Mouse (Mus musculus): ENCODE results near the gene Atox1.
A peak's percentile ranks its signal among the peaks of the same experiment; 100 is the strongest.

Atox1 gene

GRCm38 (mm10) chr11:55461019-55461645 lies at the start of gene Atox1:
Gene Atox1, minus strand, starts transcription at chr11:55461239.
- peak; percentile 91 for DNase-seq (ENCODE audit: low read depth, low spot score)

- DNase-seq (ENCODE audit: low read depth, low spot score): no peak
Observed at GRCm38 (mm10) chr11:55505485-55505884, 44.4 kb upstream of the Atox1 start.

DNA sequence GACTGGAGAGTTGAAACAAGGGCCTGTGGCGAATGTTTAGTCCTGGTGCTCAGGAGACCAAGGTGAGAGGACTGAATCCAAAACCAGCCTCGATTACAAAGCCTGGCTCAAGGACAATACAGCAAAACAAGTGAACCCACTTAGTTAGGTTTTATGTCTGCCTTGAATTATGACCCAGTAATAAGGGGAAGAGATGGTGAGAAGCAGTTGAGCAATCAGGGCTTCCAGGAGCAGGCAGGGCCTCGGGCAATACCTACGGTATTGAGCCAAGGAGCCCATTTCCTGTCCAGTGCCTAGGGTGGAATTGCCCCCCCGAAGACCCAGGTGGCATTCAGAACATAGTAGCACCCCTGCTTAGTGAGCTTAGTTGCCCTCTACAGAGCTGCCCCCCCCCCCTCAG lies 41.8 kb upstream of the Atox1 start:
- no peak for DNase-seq (ENCODE audit: low read depth, low spot score)

DNA sequence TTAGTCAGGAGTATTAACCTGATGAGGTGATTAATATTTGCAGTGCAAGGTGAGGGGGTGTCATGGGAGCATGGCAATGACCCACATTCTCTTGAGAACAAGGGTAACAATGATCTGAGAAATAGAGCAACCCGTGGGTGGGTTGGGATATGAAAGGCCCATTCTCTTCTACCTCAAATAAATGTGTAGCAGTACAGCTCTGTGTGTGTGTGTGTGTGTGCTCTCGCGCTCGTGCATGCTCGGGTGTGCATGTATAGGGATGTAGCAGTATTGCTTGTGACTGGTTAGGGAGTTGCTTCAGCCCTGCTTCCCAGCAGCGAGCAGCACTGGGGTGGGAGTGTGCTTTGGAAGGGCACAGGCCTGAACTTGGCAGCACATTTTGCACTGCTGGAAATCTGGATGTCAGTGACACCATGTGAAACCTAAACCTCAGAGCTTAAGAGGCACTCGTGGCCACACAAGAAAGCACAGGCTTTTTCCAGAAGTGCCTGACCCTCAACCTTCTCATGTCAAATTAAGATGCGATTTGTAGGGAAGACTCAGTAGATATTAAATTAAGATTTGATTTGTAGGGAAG lies 41.0 kb upstream of the Atox1 start:
- DNase-seq (ENCODE audit: low read depth, low spot score): no peak

DNA sequence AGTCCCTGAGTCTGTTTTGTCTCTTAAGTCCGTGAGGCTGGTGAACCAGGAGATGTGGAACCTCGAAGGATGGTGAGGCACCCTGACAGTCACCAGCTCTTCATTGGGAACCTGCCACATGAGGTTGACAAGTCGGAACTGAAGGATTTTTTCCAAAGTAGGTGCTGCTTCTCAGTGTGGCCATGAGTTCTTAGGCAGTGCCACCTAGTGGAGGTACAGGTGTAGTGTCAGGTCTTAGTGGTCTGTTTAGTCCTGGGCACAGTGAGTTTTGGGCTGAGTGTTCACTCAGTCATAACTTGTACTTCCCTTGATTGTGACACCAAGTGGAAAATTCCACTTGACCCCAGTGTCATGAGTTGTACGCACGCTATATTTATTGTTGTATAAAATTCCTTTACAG lies 36.8 kb upstream of the Atox1 start:
- DNase-seq (ENCODE audit: low read depth, low spot score): peak; percentile 12

GRCm38 (mm10) chr11:55496158-55496557 lies 35.1 kb upstream of the Atox1 start:
- no peak for DNase-seq (ENCODE audit: low read depth, low spot score)

DNA sequence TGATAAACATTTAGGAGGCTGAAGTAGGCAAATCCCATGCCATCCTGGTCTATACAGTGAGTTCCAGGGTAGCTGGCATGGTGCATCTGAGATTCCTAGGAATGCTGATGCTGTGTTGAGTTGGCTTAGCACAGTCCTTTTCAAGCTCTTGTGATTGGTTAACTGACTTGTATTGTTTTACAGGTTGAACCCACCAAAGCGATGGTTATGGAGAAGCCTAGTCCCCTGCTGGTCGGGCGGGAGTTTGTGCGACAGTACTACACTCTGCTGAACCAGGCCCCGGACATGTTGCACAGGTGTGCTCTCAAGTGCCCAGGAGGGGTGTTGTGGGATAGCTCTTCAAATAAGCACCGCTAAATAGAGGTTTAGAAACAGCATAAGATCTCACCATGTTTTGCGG lies 24.4 kb upstream of the Atox1 start:
- no peak for DNase-seq (ENCODE audit: low read depth, low spot score)

- no peak for DNase-seq (ENCODE audit: low read depth, low spot score)
Observed at GRCm38 (mm10) chr11:55473219-55473618, 12.2 kb upstream of the Atox1 start.

DNA sequence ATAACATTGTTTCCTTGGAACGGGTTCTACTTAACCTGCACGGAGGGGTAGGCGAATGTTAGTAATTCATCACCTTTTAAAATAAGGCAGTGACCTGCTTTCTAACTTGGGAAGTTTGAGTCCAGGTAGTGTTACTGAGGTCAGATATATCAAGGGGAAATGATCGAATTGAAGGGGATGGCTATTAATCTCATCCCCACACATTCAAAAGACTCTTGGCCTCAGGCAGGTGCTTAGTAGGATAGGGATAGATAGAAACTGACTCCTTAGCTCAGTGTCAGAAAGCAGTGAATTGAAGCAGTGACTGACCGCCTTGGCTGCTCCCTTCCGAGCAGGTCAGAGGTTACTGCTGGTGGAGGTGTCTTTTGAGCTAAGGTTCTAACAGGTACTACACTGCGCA lies 10.4 kb upstream of the Atox1 start:
- no peak for DNase-seq (ENCODE audit: low read depth, low spot score)

DNA sequence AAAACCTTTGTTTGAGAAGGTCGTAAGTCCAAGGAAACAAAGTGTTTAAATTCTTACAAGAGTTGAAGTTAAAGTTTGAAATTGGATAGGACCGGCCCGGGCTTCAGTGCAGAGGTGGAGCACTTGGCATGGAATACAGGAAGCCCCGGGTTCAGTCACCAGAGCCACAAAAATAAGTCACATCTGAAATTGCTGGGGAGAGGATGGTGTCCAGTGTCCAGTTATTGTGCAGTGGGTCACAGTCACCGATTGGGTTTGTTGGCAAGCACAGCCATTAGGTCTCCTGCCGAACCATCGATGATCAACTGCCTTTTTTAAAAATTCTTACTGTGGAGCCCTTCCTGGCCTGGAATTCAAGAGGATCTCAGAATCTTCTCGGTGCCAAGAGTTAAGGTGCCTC lies 9.7 kb upstream of the Atox1 start:
- DNase-seq (ENCODE audit: low read depth, low spot score): no peak

DNA sequence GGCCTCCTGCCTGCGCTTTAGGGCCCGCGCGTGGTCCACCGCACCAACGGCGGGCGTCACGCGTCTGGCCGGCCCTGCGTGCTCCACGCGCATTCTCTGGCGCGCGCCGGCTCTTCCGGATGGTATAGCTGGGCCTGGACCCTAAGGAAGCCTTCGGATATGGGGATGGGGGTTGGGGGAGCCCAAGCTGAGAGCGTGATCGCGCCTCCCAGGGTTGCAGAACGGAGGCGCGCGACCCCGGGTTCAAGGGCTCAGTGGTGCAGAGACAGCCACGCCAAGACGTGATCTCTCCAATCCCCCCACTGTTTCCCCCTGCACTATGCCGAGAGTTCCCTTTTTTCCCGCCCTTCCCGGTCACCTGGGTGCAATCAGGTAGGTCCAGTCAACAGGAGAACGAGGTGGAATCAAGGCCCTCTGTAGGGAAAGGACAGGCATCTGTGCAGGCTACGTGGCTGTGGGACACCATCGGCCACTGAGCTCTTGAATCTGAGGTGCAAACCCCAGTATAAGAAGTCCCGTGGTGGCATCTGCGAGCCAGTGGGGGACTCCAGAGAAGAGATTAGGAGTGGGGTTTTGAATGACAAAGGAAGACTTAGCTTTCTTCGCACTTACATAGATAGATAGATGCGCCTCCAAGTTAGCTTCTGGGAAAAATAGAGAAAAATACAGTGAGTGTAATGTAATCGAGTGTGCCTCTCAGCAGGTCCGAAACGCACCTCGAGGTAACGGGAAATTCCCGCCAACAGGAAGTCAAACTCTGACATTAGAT lies 9.1 kb upstream of the Atox1 start:
- DNase-seq (ENCODE audit: low read depth, low spot score): no peak

DNA sequence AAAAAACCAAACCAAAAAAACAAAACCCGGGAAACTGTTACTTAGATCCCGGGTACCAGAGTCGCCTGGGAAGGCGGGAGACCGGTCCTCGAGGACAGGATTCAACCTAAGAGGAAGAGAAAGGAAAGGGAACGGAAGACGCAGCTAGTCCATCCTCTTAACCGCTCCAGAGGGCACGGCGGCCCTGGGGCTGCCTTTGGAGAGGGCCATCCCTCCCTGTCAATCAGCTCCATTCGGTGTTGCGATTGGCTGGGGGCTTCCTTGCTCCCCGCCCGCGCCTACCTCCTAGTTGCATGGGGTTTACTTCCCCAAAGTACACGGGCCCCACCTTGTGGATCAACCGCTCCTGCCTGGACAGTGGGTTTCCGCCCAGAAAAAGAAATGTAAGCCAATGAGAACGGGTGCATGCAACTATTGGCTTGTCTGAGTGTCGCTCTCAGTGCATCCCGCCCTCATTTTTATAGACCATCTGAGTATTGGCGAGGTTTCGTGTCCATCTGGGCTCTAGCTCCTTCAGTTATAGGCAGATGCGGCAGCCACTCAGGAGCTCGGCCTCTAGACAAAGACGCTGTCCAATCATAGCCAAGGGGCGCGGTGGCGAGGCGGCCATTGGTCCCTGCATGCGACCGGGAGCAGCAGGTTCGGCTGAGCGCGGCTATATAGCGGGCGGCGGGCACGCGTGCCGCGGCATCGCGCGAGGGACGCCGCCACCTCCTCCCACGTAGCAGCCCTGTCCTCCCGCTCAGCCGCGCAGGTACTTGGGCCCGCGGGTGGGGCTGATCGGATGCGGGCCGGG lies 8.2 kb upstream of the Atox1 start, which contains the start of gene G3bp1:
Gene G3bp1, plus strand, starts transcription at position 638 of the 796 bp plus-strand sequence.
- peak; percentile 100 for DNase-seq (ENCODE audit: low read depth, low spot score)

- no peak for DNase-seq (ENCODE audit: low read depth, low spot score)
Observed at GRCm38 (mm10) chr11:55468611-55469047, 7.6 kb upstream of the Atox1 start.

- no peak for DNase-seq (ENCODE audit: low read depth, low spot score)
Observed at GRCm38 (mm10) chr11:55468012-55468411, 7.0 kb upstream of the Atox1 start.

DNA sequence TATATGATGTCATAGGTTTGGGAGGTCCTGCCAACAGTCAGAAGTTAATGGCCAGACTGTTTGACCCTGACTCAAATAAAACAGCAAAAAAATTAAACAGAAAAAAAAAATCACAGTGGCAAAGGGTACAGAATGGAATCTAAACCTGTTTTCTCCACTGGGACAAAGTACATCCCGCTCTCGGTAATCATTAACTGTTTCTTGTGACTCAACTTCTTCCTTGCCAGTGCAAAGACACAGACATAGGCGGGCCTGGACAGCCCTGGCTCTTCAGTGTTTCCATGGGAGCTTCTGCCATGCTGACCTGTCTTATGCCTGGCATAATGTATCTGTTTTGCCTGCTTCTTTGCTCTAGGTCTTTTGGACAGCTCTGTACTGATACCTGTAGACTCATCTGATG lies 4.1 kb upstream of the Atox1 start:
- DNase-seq (ENCODE audit: low read depth, low spot score): no peak

- no peak for DNase-seq (ENCODE audit: low read depth, low spot score)
Observed at GRCm38 (mm10) chr11:55464707-55465106, 3.7 kb upstream of the Atox1 start.

DNA sequence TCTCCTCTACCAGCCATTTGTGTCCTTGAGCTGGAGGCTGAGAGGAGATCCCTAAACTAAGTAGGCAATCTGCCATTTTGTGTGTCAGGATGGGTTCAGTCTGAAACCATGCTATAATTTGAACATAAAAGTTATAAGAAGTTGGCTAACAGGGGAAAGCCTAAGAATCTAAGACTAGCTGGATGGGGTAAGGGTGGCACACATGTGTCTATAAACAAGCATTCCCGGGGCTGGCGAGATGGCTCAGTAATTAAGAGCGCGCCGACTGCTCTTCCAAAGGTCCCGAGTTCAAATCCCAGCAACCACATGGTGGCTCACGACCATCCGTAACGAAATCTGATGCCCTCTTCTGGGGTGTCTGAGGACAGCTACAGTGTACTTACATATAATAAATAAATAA lies 1.1 kb upstream of the Atox1 start:
- no peak for DNase-seq (ENCODE audit: low read depth, low spot score)

DNA sequence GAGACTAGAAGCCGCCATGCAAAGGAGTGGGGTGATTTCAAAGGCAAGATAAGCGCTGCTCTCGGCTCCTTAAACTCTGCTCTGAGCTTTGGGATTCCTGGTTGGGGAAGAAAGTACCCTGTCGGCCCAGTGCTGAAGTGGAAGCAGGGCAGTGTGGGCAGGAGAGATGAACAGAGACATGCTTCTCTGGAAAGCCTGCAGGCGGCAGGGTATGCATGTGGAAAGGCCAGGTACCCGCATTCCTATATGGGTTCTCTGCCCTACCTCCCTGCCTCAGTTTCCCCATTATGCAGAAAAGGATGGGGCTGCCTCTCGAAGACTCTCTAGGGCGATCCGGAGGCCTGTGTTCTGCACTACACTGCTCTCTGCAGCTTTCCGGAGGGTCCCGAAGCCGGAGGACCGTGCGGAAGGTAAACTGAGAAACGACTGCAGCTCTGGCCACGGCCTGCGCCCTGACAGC lies 450 bp downstream of the Atox1 start:
- DNase-seq (ENCODE audit: low read depth, low spot score): no peak

DNA sequence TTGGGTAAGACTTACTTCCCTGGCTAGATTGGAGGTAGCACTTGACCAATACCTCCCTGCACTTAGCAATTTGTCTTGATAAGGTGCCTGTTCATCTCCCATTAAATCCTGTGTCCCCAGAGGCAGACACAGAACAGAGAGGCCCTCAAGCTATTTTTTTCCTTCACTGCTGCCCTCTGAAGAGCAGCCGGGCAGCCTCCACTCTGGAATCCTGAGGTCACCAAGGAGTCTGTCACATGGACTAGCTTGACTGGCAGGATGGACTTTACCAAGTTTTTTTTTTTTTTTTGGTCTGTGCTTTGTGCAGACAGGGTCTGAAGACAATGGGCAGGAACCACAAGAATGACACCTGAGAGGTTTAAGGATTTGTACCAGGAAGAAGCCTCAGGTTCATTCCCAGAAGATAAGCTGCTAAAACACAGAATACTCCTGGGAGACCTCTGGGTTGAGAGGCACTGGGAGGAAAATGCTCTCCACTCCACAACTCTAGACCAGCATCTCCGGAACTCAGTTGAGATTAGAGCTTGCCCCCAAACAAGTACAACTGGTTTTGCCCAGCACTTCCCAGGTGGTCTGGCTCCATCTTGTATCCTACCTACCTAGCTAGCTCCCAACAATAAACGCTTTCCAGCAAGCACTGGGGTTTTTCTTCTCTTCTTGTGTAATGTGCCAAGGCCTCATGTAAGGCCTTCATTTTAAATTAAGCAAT lies 1.0 kb downstream of the Atox1 start:
- no peak for DNase-seq (ENCODE audit: low read depth, low spot score)

DNA sequence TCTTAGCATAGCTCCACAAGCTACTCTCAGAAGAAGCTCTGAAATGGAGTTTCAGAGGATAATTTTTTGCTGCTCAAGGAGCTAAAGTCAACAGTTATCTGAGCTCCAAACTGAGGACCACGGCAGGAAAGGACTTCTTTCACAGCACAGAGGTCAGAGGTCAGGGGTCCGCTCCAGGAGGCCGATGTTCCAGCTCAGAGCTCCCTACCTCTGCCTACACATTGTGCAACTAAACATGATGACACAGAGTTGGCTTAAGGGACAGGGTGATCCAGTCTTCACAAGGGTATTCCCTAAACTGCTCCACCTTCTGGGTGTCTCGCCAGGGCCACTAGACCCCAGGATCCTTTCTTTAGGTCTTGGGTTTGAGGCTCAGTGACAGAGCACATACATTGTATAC lies 2.5 kb downstream of the Atox1 start:
- DNase-seq (ENCODE audit: low read depth, low spot score): no peak

GRCm38 (mm10) chr11:55455166-55455565 lies 5.9 kb downstream of the Atox1 start:
- DNase-seq (ENCODE audit: low read depth, low spot score): no peak
